Mouse (Mus musculus): ENCODE measurements at regions not wholly inside any gene's neighbourhood (a gene's known extent, or its start where the extent isn't known, plus 50 kb on each side); places are given as distances from the start of the nearest gene placed in this dataset.
"Not testable (repeated sequence)": the region's sequence is repeated elsewhere in the genome, so short reads cannot be mapped to it uniquely, and the experiment has no call there.

DNA sequence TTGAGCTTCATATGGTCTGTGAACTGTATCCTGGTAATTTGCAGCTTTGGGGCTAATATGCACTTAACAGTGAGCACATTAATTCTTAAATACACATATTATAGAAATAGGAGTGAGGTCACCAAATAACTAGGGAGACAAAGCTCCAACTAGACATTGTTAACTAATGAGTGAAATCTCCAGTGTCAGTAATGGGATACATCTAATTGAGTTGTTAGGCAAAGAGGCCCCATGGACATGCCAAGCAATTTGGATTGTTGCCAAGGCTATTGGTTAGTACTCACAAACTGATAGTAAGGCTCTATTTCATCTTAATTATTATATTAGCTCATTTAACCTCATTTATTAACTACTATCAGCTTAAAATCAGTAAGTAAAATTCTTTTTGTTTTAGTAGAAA, 698.5 kb downstream of the Triml1 start:
- DNase-seq (ENCODE audit: low spot score in 2 of 2): no peak

DNA sequence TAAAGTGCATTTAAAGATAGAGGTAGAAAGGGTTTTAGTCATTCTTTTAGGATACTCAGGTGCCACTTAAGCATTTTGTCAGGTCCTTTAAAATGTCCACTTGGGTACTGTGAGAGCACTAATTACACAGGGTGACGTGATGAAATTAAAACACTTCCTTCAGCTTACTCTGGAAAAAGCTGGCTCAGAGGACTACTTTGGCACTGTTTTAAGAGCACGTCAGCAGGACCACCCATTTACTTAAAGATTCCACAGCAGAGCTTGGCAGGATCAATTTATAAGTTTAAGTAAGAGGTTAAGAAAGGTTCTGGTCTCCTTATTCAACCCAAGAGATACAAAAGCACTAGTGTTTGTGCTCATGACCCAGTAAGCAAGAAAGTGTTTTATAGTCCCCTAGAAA, 738.7 kb downstream of the Triml1 start:
- DNase-seq (ENCODE audit: low spot score in 2 of 2): no peak

GRCm38 (mm10) chr8:42396886-42397285, 744.4 kb downstream of the Triml1 start:
- no peak for DNase-seq (ENCODE audit: low spot score in 2 of 2)

- DNase-seq (ENCODE audit: low spot score in 2 of 2): no peak
These were observed 752.5 kb downstream of the Triml1 start for GRCm38 (mm10) chr8:42388816-42389215.

DNA sequence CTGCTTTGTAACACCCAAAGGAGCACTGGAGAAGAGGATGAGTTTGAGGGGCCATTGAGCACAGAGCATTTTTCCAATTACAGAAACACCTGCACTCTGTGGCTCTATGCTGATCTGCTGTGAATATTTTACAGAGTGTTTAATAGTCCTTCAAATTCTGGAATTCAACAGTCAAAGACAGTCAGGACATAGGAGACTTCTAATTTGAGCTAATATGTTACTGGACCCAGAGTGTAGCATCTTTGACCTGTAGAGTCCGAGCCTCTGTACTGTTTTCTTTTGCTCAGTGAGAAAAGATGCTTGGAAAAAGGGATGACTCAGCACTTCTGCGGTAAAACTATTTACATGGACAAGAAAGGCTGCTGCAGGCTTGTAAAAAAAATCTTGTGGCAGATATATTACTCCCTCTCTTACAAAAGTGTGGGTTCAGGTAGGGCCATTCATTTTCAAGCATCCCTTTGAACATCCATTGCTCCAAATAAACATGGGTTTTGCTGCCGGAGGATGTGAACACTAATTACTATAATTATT, 793.1 kb downstream of the Triml1 start:
- DNase-seq (ENCODE audit: low spot score in 2 of 2): no peak

- no peak for DNase-seq (ENCODE audit: low spot score in 2 of 2)
These were observed 806.6 kb downstream of the Triml1 start for GRCm38 (mm10) chr8:42334708-42335107.

- DNase-seq (ENCODE audit: low spot score in 2 of 2): no peak
These were observed 816.6 kb downstream of the Triml1 start for GRCm38 (mm10) chr8:42324663-42325062.

DNA sequence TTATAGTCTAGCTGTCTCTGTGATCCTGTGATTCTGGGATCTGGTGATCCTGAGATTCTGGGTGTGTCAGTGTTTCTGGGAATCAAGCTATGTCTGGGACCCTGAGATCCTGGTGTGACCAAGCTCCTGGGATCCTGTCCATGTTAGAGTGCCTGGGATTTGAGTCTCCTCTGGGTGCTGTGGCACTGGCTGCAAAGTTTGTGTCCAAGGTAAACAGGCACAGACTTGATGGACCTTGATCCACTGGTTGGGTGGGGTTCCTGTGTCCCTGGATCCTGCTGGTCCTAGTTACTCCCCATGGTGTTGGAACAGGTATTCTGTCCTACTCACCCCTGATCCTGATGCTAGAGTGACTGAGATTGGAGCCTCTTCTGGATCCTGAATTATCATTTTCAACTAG, 818.4 kb downstream of the Triml1 start:
- DNase-seq (ENCODE audit: low spot score in 2 of 2): no peak

GRCm38 (mm10) chr8:42311060-42311459, 830.2 kb downstream of the Triml1 start:
- no peak for DNase-seq (ENCODE audit: low spot score in 2 of 2)

DNA sequence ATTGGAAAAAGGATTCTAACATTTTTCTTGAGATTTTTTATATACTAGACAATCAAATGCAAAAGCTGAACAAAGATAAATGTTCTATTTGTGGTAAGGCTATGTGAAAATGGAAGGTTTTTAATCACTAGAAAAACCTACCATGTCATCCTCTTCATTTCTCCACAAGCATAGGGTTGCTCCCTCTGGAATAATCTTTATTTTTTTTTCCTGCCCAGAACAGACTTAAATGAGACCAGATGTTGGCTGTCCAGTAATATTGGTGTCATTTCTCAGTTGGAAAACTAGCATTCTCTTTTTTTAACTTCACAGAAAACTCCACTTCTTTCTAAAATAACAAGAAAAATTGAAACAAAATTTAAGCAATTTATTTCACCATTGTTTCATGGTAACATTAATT, 849.9 kb downstream of the Triml1 start:
- DNase-seq (ENCODE audit: low spot score in 2 of 2): no peak

DNA sequence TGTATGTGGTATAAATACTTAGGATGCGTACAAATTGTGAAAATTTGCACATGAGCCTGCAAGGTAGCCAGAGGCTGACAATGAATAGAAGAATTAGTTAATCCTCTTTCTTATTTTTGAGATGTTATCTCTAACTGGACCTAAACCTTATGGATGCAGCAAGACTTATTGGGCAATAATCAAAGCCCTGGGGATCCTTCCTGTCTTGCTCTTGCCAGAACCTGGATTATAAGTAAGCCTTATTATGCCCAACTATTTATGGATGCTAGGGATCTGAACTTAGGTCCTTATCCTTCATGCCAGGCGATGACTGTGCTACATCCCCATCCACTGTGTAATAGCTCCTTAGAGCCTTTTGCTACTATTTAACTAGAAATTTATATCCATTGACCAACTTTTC, 859.3 kb downstream of the Triml1 start:
- no peak for DNase-seq (ENCODE audit: low spot score in 2 of 2)

- DNase-seq (ENCODE audit: low spot score in 2 of 2): no peak
These were observed 836.5 kb upstream of the Frg1 start for GRCm38 (mm10) chr8:42253358-42253757.

GRCm38 (mm10) chr8:42242321-42242720, 825.4 kb upstream of the Frg1 start:
- DNase-seq (ENCODE audit: low spot score in 2 of 2): not testable (repeated sequence)

GRCm38 (mm10) chr8:42219857-42220600, 803.2 kb upstream of the Frg1 start:
- no peak for DNase-seq (ENCODE audit: low spot score in 2 of 2)

DNA sequence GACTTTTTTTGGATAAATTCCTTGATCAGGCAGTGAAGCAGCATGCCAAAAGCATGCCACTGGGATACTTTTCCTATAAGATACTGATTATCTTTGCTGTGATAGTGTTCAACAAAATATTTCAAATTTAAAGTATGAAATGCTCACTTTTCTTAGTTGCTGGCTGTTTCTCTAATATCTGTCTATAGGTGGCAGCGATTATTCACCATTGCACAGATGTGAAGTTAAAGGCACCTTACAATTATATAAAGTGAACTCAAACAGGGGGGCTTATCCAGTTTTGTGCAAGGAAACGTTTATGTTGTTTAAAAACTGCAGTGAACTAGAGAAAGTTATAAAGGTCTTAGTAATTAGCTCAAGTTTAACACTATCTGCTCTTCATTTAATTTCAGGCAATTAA, 794.1 kb upstream of the Frg1 start:
- DNase-seq (ENCODE audit: low spot score in 2 of 2): no peak

- no peak for DNase-seq (ENCODE audit: low spot score in 2 of 2)
These were observed 793.1 kb upstream of the Frg1 start for GRCm38 (mm10) chr8:42209989-42210388.

DNA sequence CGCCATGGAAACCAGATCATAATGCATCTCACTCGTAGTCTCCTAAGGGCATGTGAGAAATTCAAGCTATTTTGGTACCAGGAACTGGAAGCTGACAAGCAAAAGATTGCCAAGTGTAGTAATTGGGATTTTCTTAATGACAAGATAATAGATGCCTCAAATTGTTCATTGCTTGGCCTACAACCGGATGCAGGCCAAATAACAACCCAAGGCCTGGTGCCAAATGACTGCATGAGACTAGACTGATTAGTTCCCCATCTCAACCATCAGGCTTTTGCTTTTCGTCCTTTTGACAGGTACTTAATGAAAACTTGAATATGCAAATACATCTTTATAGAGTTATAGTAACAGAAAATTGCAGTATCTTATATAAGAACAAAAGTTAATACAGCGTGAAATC, 780.4 kb upstream of the Frg1 start:
- DNase-seq (ENCODE audit: low spot score in 2 of 2): no peak

DNA sequence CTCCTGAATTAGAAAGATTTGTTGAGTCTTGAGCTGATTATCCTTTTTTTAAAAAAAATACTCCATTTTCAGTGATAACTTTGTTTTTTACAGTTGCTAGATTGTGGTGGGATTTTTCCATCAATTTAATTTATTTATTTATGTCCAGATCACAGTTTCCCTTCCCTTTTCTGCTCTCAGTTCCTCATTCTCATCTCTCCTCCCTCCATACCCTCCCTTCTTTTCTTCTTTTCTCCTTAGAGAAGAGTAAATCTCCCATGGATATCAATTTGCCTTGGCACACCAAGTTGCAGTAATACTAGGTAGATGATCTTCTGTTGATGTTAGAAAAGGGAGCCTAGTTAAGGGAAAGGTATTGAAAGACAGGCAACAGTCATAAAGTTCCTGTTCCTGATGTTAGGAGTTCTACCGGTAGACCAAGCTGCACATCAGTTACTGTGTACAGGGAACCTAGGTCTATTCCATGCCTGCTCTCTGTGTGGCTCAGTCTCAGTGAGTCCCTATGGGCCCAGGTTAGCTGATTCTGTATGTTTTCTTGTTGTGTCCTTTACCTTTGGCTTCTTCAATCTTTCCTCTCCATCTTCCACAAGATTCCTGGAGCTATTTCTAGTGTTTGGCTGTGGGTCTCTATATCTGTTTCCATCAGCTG, 777.2 kb upstream of the Frg1 start:
- no peak for DNase-seq (ENCODE audit: low spot score in 2 of 2)

DNA sequence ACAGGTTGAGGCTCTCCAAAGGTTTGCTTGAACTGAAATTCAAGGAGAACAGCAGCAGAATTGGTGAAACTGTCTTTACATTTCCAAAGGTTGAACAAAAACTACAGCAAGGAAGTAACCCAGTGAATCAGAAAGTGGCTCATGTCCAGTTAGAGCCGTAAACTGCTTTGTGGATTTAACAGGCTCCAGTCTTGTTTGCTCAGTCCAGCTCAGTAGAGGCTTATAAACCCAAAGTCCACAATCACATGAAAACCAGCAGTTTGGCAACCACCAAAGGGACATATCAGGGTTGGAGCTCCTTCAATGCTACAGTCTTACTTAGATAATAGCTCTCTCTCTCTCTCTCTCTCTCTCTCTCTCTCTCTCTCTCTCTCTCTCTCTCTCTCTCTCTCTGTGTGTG, 770.2 kb upstream of the Frg1 start:
- DNase-seq (ENCODE audit: low spot score in 2 of 2): no peak

DNA sequence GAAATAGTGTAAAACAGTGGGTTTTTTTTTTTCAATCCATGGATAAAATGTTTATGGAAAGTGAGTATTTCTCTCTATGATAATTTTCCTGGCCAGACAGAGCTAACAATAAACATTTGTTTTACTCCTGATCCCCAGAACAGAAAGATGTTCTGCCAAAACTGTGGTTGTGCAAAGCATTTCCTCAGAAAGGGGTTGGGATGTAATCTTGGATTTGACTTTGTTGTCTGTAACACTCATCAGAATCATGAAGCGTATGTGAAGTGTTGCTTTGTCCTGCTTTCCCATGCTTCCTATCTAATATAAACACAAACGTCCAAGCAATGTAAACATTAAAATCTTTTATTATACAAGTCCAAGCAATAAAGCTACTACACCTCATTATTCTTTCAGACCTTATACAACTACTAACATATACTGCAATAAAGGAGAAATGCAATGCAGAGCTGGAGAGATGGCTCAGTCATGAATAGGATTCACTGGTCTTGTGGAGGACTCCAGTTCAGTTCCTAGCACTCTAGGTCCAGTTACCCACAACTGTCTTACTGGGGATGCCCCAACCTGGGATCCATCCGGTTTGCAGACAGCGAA, 766.5 kb upstream of the Frg1 start:
- no peak for DNase-seq (ENCODE audit: low spot score in 2 of 2)

- DNase-seq (ENCODE audit: low spot score in 2 of 2): no peak
These were observed 745.6 kb upstream of the Frg1 start for GRCm38 (mm10) chr8:42162441-42162840.

DNA sequence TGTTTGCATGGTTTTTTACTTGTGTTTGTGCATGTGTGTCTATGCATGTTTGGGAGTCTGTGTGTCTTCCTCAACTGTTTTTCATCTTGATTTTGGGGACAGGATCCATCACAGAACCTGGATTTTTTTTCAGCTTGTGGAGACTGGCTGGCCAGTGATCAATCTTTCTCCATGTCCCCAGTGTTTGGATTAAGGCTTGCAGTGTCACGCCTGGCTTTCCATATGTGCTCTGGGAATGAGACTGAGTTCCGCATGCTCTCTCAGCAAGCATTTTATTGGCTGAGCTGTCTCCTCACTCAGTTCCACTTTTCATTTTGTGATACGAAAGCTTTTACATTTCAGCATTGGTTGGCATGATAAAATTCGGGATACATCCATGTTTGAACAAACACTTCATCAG, 740.1 kb upstream of the Frg1 start:
- no peak for DNase-seq (ENCODE audit: low spot score in 2 of 2)

DNA sequence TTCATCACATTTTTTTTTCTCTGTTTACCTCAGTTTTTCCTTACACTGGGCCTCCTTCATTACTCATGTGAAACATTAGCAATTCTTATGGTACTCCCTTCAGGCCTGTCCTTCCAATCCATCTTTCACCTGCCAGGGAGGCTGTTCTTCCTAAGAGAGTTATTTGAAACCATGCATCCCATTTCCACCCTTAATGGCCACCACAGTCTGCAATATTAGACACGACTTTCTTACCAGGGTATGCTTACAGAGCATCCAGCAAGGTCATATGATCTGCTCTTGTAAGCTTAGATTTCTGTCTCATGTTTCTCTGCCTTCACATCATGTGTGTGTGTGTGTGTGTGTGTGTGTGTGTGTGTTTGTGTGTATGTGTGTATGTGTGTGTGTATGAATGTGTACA, 739.7 kb upstream of the Frg1 start:
- no peak for DNase-seq (ENCODE audit: low spot score in 2 of 2)
